Mouse (Mus musculus) CH12.LX (cell line): ENCODE measurements at regions not wholly inside any gene's neighbourhood (a gene's known extent, or its start where the extent isn't known, plus 50 kb on each side); places are given as distances from the start of the nearest gene placed in this dataset.

Experiments
- CTCF ChIP-seq, 2 experiments: IDR thresholded peaks in 1 of 2; conservative IDR thresholded peaks in 1 of 2; 2 replicates each; pipeline ENCODE4 v1.5.1; 2011 to 2012; ENCODE audit warnings: low read depth in 2 of 2, low read length in 2 of 2, improper control_type of control experiment in 1 of 2, inconsistent platforms in 1 of 2, mild to moderate bottlenecking in 1 of 2, moderate library complexity in 1 of 2
- GABPA ChIP-seq: IDR thresholded peaks from 2 replicates; pipeline ENCODE4 v1.6.1; 2012; ENCODE audit warnings: low read depth, low read length, improper control_type of control experiment, inconsistent platforms; ENCODE audit not compliant: insufficient replicate concordance
- MAFK ChIP-seq: IDR thresholded peaks from 2 replicates; pipeline ENCODE4 v1.6.1; 2011; ENCODE audit warnings: low read length, improper control_type of control experiment; ENCODE audit not compliant: insufficient replicate concordance
- MXI1 ChIP-seq: IDR thresholded peaks from 2 replicates; pipeline ENCODE4 v1.6.1; 2011; ENCODE audit warnings: mild to moderate bottlenecking, low read depth, low read length, improper control_type of control experiment
- POLR2A ChIP-seq: IDR thresholded peaks from 2 replicates; pipeline ENCODE4 v1.6.1; 2011; ENCODE audit warnings: low read depth, mild to moderate bottlenecking, improper control_type of control experiment, low read length
- TCF12 ChIP-seq: IDR thresholded peaks from 2 replicates; pipeline ENCODE4 v1.6.1; 2014; ENCODE audit warnings: low read depth, mild to moderate bottlenecking, inconsistent platforms, low read length, improper control_type of control experiment

DNA sequence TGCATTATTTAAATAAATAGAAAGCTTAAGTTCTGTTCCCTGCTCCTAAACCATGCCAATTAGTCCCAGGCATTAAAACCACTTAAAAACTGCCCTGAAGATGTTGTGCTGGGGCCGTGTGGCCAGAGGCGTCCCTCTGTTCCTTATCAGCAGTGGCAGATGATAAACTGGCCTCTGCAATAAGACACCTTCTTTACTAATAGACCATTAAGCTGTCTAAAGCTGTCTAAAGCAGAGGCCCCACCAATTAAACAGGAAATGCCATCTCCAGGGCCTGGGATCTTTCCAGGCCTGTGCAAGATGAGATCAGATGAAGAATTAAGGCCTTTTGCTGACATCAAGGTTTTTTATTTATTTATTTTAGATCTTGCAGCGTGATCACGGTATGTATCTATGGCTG lies 118.6 kb downstream of the Edn3 start:
- no peak for TF ChIP-seq CTCF (conservative IDR thresholded peaks at IDR 0.05 in 1 of 2, IDR thresholded peaks at IDR 0.05 in 1 of 2; ENCODE audit: low read depth in 2 of 2, low read length in 2 of 2)
- no peak for TF ChIP-seq GABPA
- no peak for TF ChIP-seq POLR2A
- no peak for TF ChIP-seq TCF12
- no peak for TF ChIP-seq MAFK
- TF ChIP-seq MXI1, result no peak
